Mouse (Mus musculus): ENCODE measurements around the gene Rgs6. TPM values are rescaled to one million over a fixed set of nuclear protein-coding genes. Genes with fewer than 3 reads are reported as not detected.

The Rgs6 gene
- 10 to 100 TPM; 16.3 to 19.9 TPM for total RNA-seq (2021)
- long read RNA-seq, experiment 1, partial matches to known transcripts, result 0 of 3 reads
- long read RNA-seq, experiment 1, other reads (novel, unspliced or antisense), result 3 of 3 reads
- long read RNA-seq, experiment 2, partial matches to known transcripts, result 1 of 3 reads
- long read RNA-seq, experiment 2, other reads (novel, unspliced or antisense), result 2 of 3 reads

DNA sequence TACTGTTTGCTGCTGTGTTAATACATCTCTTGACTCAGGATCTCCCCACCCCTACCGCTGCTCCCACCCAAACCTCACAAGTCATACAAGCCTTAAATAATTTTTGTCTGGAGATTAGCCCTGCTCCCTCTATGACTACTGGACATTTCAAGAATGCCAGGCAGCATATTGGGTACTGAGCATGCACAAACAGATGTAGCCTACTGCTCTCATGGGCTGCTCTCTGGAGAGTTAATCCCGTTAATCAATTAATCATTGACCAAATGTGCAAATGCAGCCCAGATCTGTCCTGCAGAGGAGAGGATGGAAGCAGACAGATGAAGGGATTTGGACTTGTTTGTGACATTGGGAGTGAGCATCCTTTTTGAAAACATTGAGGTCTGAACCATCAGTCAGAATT, at the start of gene Rgs6:
TSS of gene Rgs6 (plus strand) at position 276 of the 400 bp plus-strand sequence.
- DNase-seq (ENCODE audit: low spot score in 2 of 2), result no peak

DNA sequence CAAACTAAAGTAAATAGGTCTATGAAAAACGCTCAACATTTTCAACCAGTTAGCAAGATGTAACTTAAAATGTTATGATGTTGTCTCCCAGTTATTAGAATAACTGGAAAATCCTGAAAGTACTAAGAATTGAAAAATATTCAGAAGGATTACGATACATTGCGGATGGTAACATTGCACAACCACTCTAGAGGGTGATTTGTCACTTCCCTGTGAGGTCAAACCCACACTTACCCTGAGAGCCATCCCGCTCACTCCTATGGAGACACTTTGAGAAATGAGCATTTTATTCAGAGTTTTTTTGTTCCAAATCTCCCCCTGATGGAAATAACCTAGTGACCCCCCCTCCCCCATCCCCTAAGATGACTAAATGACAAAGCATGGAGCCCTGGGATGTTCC, 41.0 kb upstream of the Rgs6 start:
- DNase-seq (ENCODE audit: low spot score in 2 of 2), result no peak

DNA sequence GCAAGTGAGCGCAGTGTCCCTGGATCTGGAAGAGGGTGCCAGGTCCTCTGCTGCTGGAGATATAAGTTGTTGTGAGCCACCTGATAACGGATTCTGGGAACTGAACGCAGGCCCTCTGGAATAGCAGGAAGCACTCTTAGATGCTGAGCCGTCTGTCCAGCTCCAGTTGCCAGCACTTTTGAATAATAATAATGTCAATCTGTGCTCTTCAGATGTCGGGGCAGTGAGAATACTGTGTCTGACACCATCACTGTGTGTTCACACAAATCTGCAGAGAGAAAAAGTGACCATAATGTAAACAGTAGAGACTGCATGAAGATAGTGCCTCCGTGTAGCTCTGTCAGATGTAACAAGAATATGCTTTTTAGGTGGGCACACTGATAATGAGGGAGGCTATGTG, 38.9 kb upstream of the Rgs6 start:
- DNase-seq (ENCODE audit: low spot score in 2 of 2), result peak; percentile 13 to 61

- no peak for DNase-seq (ENCODE audit: low spot score in 2 of 2)
Measured at GRCm38 (mm10) chr12:82550076-82550475, 38.0 kb upstream of the Rgs6 start.

GRCm38 (mm10) chr12:82552376-82552775, 35.7 kb upstream of the Rgs6 start:
- no peak for DNase-seq (ENCODE audit: low spot score in 2 of 2)

DNA sequence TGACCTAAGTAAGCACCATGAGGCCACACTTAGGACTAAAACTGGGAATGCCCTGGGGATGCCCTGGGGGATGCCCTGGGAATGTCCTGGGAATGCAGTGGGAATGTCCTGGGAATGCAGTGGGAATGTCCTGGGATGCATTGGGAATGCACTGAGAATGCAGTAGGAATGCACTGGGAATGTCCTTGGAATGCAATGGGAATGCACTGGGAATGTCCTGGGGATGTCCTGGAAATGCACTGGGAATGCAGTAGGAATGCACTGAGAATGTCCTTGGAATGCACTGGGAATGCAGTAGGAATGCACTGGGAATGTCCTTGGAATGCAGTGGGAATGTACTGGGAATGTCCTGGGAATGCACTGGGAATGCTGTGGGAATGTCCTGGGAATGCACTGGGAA, 25.2 kb upstream of the Rgs6 start:
- no peak for DNase-seq (ENCODE audit: low spot score in 2 of 2)

DNA sequence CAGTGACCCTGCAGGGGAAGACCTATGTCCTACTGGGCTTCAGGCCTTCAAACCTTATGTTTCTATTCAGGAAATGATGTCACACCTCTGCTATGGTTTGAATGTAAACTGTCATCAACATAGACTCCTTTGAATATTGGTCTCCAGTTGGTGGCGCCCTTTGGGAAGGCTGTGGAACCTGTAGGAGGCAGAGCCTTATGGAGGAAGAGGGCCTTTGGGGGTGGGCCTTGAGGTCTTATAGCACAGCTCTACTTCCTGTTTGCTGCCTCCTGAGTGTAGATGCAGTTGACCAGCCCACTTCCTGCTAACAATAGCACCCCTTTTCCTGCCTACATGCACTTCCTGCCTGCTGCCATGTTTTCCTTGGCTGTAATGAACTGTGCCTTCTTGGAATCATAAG, 19.7 kb upstream of the Rgs6 start:
- DNase-seq (ENCODE audit: low spot score in 2 of 2), result no peak

DNA sequence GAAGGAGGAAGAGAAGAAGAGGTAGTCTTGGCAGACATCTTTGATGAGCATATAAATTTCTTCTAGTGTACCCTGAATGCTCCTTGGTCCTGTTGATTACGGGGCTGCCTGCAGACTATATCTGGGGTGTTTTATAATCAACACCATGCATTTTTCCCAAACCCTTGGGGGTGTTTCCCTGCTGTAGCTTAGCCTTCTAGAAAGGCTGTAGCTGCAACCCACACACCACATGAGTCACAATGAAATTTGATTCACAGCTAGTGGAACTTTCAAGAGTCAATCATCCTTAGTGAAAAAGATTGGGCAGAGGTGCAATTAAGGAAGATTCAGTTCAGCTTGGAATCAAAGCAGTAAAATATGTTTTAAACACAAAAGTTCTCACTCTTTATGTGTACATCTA, 15.4 kb upstream of the Rgs6 start:
- DNase-seq (ENCODE audit: low spot score in 2 of 2), result no peak

GRCm38 (mm10) chr12:82586592-82586991, 1.5 kb upstream of the Rgs6 start:
- no peak for DNase-seq (ENCODE audit: low spot score in 2 of 2)

GRCm38 (mm10) chr12:82587348-82587895, 670 bp upstream of the Rgs6 start:
- DNase-seq (ENCODE audit: low spot score in 2 of 2), result no peak

- DNase-seq (ENCODE audit: low spot score in 2 of 2), result no peak
Measured at GRCm38 (mm10) chr12:82588846-82589630, 946 bp downstream of the Rgs6 start.

DNA sequence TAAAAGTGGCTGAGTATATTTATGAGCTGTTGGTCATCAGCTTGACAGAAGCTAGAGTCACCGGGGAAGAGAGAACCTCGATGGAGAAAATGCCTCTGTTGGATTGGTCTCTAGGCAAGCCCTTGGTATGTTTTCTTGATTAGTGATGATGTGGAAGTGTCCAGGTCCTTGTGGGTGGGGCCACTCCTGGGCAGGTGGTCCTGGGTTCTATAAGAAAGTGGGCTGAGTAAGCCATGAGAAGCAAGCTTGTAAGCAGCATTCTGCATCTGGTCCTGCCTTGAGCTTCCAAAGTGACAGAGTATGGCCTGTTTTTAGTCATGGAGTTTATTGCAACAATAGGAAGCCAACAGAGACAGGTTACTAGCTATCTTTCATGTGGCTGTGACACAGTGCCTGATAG, 10.9 kb downstream of the Rgs6 start:
- DNase-seq (ENCODE audit: low spot score in 2 of 2), result no peak

DNA sequence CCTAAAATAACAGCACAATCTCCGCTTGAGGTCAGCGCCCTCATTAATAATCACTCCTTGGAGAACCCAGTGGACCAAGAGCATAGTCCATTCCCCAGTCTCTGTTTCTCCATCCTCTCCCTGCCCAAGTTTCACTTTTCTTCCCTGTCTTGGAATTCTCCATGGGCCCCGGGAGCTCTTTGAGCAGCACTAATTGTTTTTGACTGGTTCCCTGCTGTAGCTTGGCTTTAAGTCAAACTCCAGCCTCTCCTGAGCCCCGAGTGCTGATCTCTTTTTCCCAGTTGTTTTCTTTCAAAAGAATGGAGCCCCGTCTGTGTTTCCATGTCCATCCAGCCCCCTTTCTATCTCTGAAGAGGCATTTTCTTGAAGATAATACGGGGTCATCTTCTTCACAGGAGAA, 12.3 kb downstream of the Rgs6 start:
- DNase-seq (ENCODE audit: low spot score in 2 of 2), result no peak

DNA sequence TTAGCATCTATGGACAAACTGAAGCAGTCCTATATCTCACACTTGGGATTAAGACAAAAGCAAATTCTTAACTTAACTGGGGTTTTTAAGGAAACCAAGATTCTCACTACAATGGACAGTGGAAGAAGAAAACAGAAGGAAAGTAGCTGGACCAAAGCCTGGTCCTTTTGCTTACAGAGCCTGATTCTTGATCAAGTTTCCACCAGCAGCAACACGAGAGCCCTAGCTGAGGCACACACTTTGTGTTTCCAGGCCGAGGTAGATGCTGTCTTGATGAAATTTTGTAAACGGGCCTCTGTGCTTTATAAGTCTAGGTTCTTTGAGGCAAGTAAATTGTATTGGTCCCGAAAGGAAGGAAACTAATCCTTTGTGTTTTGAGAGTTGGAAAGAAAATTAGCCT, 14.7 kb downstream of the Rgs6 start:
- DNase-seq (ENCODE audit: low spot score in 2 of 2), result no peak

GRCm38 (mm10) chr12:82603308-82603707, 15.2 kb downstream of the Rgs6 start:
- no peak for DNase-seq (ENCODE audit: low spot score in 2 of 2)

GRCm38 (mm10) chr12:82603979-82604378, 15.9 kb downstream of the Rgs6 start:
- no peak for DNase-seq (ENCODE audit: low spot score in 2 of 2)

GRCm38 (mm10) chr12:82612769-82613660, 24.9 kb downstream of the Rgs6 start:
- DNase-seq (ENCODE audit: low spot score in 2 of 2), result no peak

GRCm38 (mm10) chr12:82616486-82616812, 28.4 kb downstream of the Rgs6 start:
- DNase-seq (ENCODE audit: low spot score in 2 of 2), result peak; percentile 15 to 36

GRCm38 (mm10) chr12:82616813-82617681, 29.0 kb downstream of the Rgs6 start:
- peak; percentile 20 to 32 for DNase-seq (ENCODE audit: low spot score in 2 of 2)

GRCm38 (mm10) chr12:82617682-82618370, 29.7 kb downstream of the Rgs6 start:
- DNase-seq (ENCODE audit: low spot score in 2 of 2), result no peak
